Mouse (Mus musculus): ENCODE measurements around the gene Enpp4. TPM values are rescaled to one million over a fixed set of nuclear protein-coding genes. Genes with fewer than 3 reads are reported as not detected.

Enpp4 gene
- polyA plus RNA-seq, 1 experiment from 2014 or later = 6.0 TPM

DNA sequence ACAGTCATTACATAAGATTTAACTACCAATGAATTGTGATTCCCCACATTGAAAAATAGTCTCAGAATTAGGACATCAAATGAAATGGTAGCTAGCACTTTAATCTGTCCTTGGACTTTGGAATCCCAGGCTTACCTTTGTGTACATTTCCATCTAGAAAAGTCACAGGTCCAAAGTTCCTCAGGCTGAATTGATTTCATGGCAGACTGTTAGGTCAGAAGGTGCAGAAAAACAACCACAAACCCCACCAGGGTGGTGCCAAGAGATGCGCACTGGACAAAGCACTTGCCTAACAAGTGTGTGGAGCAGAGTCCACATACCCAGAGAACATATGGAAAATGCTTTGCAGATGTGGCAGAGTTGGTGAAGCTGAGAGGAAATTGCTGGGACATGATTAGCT is 48.5 kb downstream of the Enpp4 start:
- no peak overlapping the region for H3K9ac ChIP-seq (ENCODE audit: low read length)
- H3K36me3 ChIP-seq (ENCODE audit: control insufficient read depth, insufficient read depth, low read length) = no peaks in the 10 kb centered on the region
- ATAC-seq (ENCODE audit: low read depth) = no peak
- H3K27ac ChIP-seq (ENCODE audit: low read length) = no peak overlapping the region
- WGBS = 88% methylated on average over 1 of the region's 1 CpGs
- no peak overlapping the region for H3K4me2 ChIP-seq (ENCODE audit: low read depth, low read length)
- H3K9me3 ChIP-seq (ENCODE audit: control insufficient read depth, low read length) = no peaks in the 10 kb centered on the region
- no peak overlapping the region for H3K4me3 ChIP-seq (ENCODE audit: low read length)
- no peaks in the 10 kb centered on the region for H3K27me3 ChIP-seq (ENCODE audit: control insufficient read depth, insufficient read depth, low read depth, low read length)
- no peaks in the 10 kb centered on the region for H3K4me1 ChIP-seq (replicated peaks; ENCODE audit: control insufficient read depth, insufficient read depth, low read length)

DNA sequence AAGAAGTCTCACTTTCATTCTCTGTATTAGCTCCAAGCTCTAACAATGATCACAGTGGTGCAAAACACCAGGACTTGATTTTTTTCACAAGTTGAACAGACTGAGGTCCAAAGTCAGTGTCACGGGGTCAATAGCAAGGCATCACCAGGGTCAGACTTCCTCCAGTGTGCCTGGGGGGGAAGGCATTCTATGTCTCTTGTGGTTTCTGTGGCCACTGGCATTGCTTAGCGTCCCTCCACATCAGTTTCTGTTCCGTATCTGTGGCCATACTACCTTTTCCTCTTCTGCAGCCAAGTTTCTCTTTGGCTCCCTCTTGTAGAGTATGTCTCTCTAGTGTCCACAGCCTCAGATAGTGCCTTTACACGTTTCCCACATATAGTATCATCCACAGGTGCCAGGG is 52.2 kb downstream of the Enpp4 start:
- H3K4me2 ChIP-seq (ENCODE audit: low read depth, low read length) = no peak overlapping the region
- ATAC-seq (ENCODE audit: low read depth) = no peak
- no peaks in the 10 kb centered on the region for H3K4me1 ChIP-seq (replicated peaks; ENCODE audit: control insufficient read depth, insufficient read depth, low read length)
- no peak overlapping the region for H3K27ac ChIP-seq (ENCODE audit: low read length)
- no peaks in the 10 kb centered on the region for H3K36me3 ChIP-seq (ENCODE audit: control insufficient read depth, insufficient read depth, low read length)
- H3K9me3 ChIP-seq (ENCODE audit: control insufficient read depth, low read length) = no peaks in the 10 kb centered on the region
- no peaks in the 10 kb centered on the region for H3K27me3 ChIP-seq (ENCODE audit: control insufficient read depth, insufficient read depth, low read depth, low read length)
- no peak overlapping the region for H3K9ac ChIP-seq (ENCODE audit: low read length)
- no peak overlapping the region for H3K4me3 ChIP-seq (ENCODE audit: low read length)
- 72% methylated on average over 4 of the region's 4 CpGs for WGBS

Other genes with a start within 250 kb of the Enpp4 start
- 30.1 and 34.4 TPM in 2 replicates for gene Enpp5, start 27.0 kb downstream of the Enpp4 start, polyA plus RNA-seq (2015; fragmentation: Nextera tagmentation; extraction: Ambion mirVana)
- gene Clic5, start 82.8 kb upstream of the Enpp4 start, polyA plus RNA-seq (2015; fragmentation: Nextera tagmentation; extraction: Ambion mirVana) = 24.8 and 29.1 TPM in 2 replicates